ENCODE assay signal across 10 mouse cellular contexts in the genomic region with DNA sequence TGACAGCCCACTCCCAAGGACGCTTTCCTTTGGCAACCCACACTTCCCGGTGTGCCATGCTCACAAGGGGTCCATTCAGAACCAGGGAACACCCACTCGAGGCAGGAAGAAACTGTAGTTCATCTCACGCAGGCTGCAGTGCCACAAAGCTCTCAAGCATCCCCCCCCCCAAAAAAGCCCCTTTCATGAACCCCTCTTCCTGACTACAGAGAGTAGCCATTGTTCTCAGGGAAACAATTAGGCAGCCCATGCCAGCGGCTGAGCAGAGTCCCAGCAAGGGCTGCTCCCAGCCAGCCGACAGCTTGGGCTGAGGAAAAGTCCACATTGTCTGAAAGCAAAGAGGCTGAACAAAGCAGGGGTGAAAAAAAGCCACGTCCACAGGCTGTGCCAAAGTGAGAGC. TPM values are rescaled to one million over a fixed set of nuclear protein-coding genes. Genes with fewer than 3 reads are reported as not detected.
DNase-seq lines count a peak whose midpoint lies in the region; ATAC-seq and TF ChIP-seq lines count a peak whose summit lies in the region.
"Had no signal": no experiment of that assay in that cellular context is flagged by ENCODE, and none has a peak within 500 bp of the region (broad histone marks: within the 10 kb centered on the region; RNA-seq: fewer than 3 reads in every experiment).

No protein-coding gene starts in this region.

- no peaks in the 10 kb centered on the region for H3K9me3 ChIP-seq in kidney, postnatal 0 days (replicated peaks; ENCODE audit: low read length)
- no peaks in the 10 kb centered on the region for H3K9me3 ChIP-seq in embryonic facial prominence, embryonic 14.5 days (ENCODE audit: control insufficient read depth, low read length)
- no peaks in the 10 kb centered on the region for H3K9me3 ChIP-seq in hindbrain, embryonic 13.5 days
- no peaks in the 10 kb centered on the region for H3K9me3 ChIP-seq in neural tube, embryonic 12.5 days

- H3K36me3 ChIP-seq in kidney, postnatal 0 days (ENCODE audit: insufficient read depth, low read length), result peaks cover 28% of the 10 kb centered on the region
- H3K36me3 ChIP-seq in embryonic facial prominence, embryonic 14.5 days (ENCODE audit: control insufficient read depth, insufficient read depth, low read length), result peaks cover 42% of the 10 kb centered on the region
- peaks cover 49% of the 10 kb centered on the region for H3K36me3 ChIP-seq in hindbrain, embryonic 13.5 days
- H3K36me3 ChIP-seq in neural tube, embryonic 12.5 days, result peaks cover 37% of the 10 kb centered on the region

- TF ChIP-seq CTCF in kidney, postnatal 0 days (IDR thresholded peaks at IDR 0.05; ENCODE audit: low read depth), result no peak

- H3K27ac ChIP-seq in kidney, postnatal 0 days, result peak overlapping the region; percentile 37; the same call in 1 of the 2 replicates
- peak overlapping the region; percentile 59 for H3K27ac ChIP-seq in embryonic facial prominence, embryonic 14.5 days (replicated peaks; ENCODE audit: low read depth, low read length)
- H3K27ac ChIP-seq in hindbrain, embryonic 13.5 days, result peak overlapping the region; percentile 83
- no peak overlapping the region for H3K27ac ChIP-seq in neural tube, embryonic 12.5 days

- H3K4me2 ChIP-seq in kidney, postnatal 0 days (ENCODE audit: low read length), result no peak overlapping the region
- no peak overlapping the region for H3K4me2 ChIP-seq in embryonic facial prominence, embryonic 14.5 days (ENCODE audit: low read depth, low read length)
- H3K4me2 ChIP-seq in hindbrain, embryonic 13.5 days, result peak overlapping the region; percentile 25
- peak overlapping the region; percentile 31; the same call in 1 of the 2 replicates for H3K4me2 ChIP-seq in neural tube, embryonic 12.5 days (replicated peaks)

- H3K4me1 ChIP-seq in kidney, postnatal 0 days (replicated peaks; ENCODE audit: insufficient read depth, low read length), result no peaks in the 10 kb centered on the region
- peaks cover 3% of the 10 kb centered on the region for H3K4me1 ChIP-seq in embryonic facial prominence, embryonic 14.5 days (ENCODE audit: control insufficient read depth, insufficient read depth, low read length)
- H3K4me1 ChIP-seq in hindbrain, embryonic 13.5 days (replicated peaks), result peaks cover 23% of the 10 kb centered on the region
- H3K4me1 ChIP-seq in neural tube, embryonic 12.5 days, result peaks cover 19% of the 10 kb centered on the region

- no peak for ATAC-seq in kidney, postnatal 0 days (replicated peaks; ENCODE audit: low FRiP score, low read depth)
- peak; percentile 75; the same call in 1 of the 2 replicates for ATAC-seq in embryonic facial prominence, embryonic 14.5 days (ENCODE audit: low read depth)
- peak; percentile 46; the same call in 1 of the 2 replicates for ATAC-seq in hindbrain, embryonic 13.5 days (ENCODE audit: low FRiP score)
- peak; percentile 68; the same call in 1 of the 2 replicates for ATAC-seq in neural tube, embryonic 12.5 days (ENCODE audit: low FRiP score, low read depth)

- 51% methylated on average over 7 of the region's 7 CpGs for WGBS in kidney, postnatal 0 days
- WGBS in embryonic facial prominence, embryonic 14.5 days, result 25% methylated on average over 7 of the region's 7 CpGs
- 8% methylated on average over 7 of the region's 7 CpGs for WGBS in hindbrain, embryonic 13.5 days
- WGBS in neural tube, embryonic 12.5 days, result 19% methylated on average over 7 of the region's 7 CpGs

- no peak overlapping the region for H3K4me3 ChIP-seq in kidney, postnatal 0 days (replicated peaks; ENCODE audit: low read depth, low read length)
- no peak overlapping the region for H3K4me3 ChIP-seq in embryonic facial prominence, embryonic 14.5 days (ENCODE audit: low read depth, low read length)
- no peak overlapping the region for H3K4me3 ChIP-seq in hindbrain, embryonic 13.5 days
- no peak overlapping the region for H3K4me3 ChIP-seq in neural tube, embryonic 12.5 days
- H3K4me3 ChIP-seq: erythroblast, embryonic 14.5 days had no signal

- DNase-seq in kidney, postnatal 0 days (ENCODE audit: low spot score), result no peak
- DNase-seq in kidney, adult 8-10 months, result no peak
- peak; percentile 57 for DNase-seq in embryonic facial prominence, embryonic 14.5 days (ENCODE audit: low spot score)
- no peak for DNase-seq in spleen, adult 12 weeks (ENCODE audit: low spot score)
- no peak for DNase-seq in testis, postnatal 14 days (ENCODE audit: low spot score)
- DNase-seq in kidney, postnatal 10 days, result no peak
- DNase-seq: kidney, adult 9 months had no signal

- H3K27me3 ChIP-seq in kidney, postnatal 0 days (ENCODE audit: insufficient read depth, low read length), result no peaks in the 10 kb centered on the region
- no peaks in the 10 kb centered on the region for H3K27me3 ChIP-seq in embryonic facial prominence, embryonic 14.5 days (replicated peaks; ENCODE audit: control insufficient read depth, insufficient read depth, low read length)
- H3K27me3 ChIP-seq in hindbrain, embryonic 13.5 days, result no peaks in the 10 kb centered on the region
- H3K27me3 ChIP-seq in neural tube, embryonic 12.5 days (replicated peaks), result no peaks in the 10 kb centered on the region

- H3K9ac ChIP-seq in kidney, postnatal 0 days (ENCODE audit: low read depth, low read length), result no peak overlapping the region
- H3K9ac ChIP-seq in embryonic facial prominence, embryonic 14.5 days (ENCODE audit: low read depth, low read length), result peak overlapping the region; percentile 34; the same call in 1 of the 2 replicates
- H3K9ac ChIP-seq in hindbrain, embryonic 13.5 days, result peak overlapping the region; percentile 60
- no peak overlapping the region; the same call in 1 of the 2 replicates for H3K9ac ChIP-seq in neural tube, embryonic 12.5 days

RNA-seq across cellular contexts. Expression of a gene that starts 22.9 kb away (rescaled TPM):
- polyA plus RNA-seq in kidney, postnatal 0 days (2015; fragmentation: Nextera tagmentation; extraction: Ambion mirVana), result 0.25 and 0.31 TPM in 2 replicates
- 1.1 TPM in 2 replicates for polyA plus RNA-seq in embryonic facial prominence, embryonic 14.5 days (2014; fragmentation: Nextera tagmentation; extraction: Ambion mirVana)
- 8.3 and 8.7 TPM in 2 replicates for polyA plus RNA-seq in hindbrain, embryonic 13.5 days (2015; fragmentation: Nextera tagmentation; extraction: Ambion mirVana)
- 5.3 and 6.5 TPM in 2 replicates for polyA plus RNA-seq in neural tube, embryonic 12.5 days (2016; fragmentation: Nextera tagmentation; extraction: Ambion mirVana)

RNA-seq across cellular contexts. Expression of a gene that starts 50.7 kb away (rescaled TPM):
- 165 and 170 TPM in 2 replicates for polyA plus RNA-seq in kidney, postnatal 0 days (2015; fragmentation: Nextera tagmentation; extraction: Ambion mirVana)
- polyA plus RNA-seq in embryonic facial prominence, embryonic 14.5 days (2014; fragmentation: Nextera tagmentation; extraction: Ambion mirVana), result 101 and 107 TPM in 2 replicates
- 55.5 and 60.4 TPM in 2 replicates for polyA plus RNA-seq in hindbrain, embryonic 13.5 days (2015; fragmentation: Nextera tagmentation; extraction: Ambion mirVana)
- 55.6 and 63.4 TPM in 2 replicates for polyA plus RNA-seq in neural tube, embryonic 12.5 days (2016; fragmentation: Nextera tagmentation; extraction: Ambion mirVana)

Comparison
In these comparisons a context has a peak if more than half of its experiments do, and no peak if none do; other contexts are left out.
1. H3K4me2 ChIP-seq: peak in hindbrain, embryonic 13.5 days (single experiment) and neural tube, embryonic 12.5 days (single experiment); none in kidney, postnatal 0 days (single experiment) and embryonic facial prominence, embryonic 14.5 days (single experiment).
2. H3K9ac ChIP-seq: peak in embryonic facial prominence, embryonic 14.5 days (single experiment) and hindbrain, embryonic 13.5 days (single experiment); none in kidney, postnatal 0 days (single experiment) and neural tube, embryonic 12.5 days (single experiment).